Mouse (Mus musculus): ENCODE results near the gene Sbf2.
"Not testable (repeated sequence)": the region's sequence is repeated elsewhere in the genome, so short reads cannot be mapped to it uniquely, and the experiment has no call there.

The Sbf2 gene

GRCm38 (mm10) chr7:110614133-110615063, at the start of gene Sbf2:
Gene Sbf2 (minus strand): TSS chr7:110614922.
- peak; percentile 94 for DNase-seq (ENCODE audit: low read depth)

DNA sequence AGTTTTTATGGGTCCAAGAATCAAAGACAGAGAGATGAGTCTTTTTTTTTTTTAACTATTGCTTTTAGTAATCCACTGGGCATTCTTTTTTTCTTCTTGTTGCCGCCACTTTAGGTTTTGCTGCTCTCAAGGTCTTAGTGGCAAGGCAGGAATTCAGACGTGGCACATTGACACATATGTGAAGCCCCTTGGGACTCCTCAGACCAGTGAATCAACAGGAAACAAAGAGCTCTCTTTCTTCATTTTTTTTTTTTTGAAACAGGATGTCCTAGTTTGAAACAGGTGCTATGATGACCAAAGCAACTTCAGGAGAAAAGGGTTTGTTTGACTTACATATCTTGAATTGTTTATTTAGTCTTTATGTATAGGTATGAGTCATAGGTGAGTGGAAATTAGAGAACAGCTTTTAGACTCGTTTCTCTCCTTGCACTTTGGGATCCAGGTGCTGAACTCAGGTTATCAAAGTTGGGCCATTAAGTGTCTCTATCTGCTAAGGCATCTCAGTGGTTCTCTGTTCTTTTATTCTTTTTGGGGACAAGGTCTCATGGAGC, 43.7 kb upstream of the Sbf2 start:
- DNase-seq (ENCODE audit: low read depth) = peak; percentile 25

GRCm38 (mm10) chr7:110655966-110656365, 41.2 kb upstream of the Sbf2 start:
- no peak for DNase-seq (ENCODE audit: low read depth)

GRCm38 (mm10) chr7:110655230-110655629, 40.5 kb upstream of the Sbf2 start:
- DNase-seq (ENCODE audit: low read depth) = peak; percentile 60

GRCm38 (mm10) chr7:110651091-110651490, 36.4 kb upstream of the Sbf2 start:
- DNase-seq (ENCODE audit: low read depth) = peak; percentile 86

- DNase-seq (ENCODE audit: low read depth) = no peak
Measured at GRCm38 (mm10) chr7:110650491-110650890, 35.8 kb upstream of the Sbf2 start.

GRCm38 (mm10) chr7:110649133-110649987, 34.6 kb upstream of the Sbf2 start:
- no peak for DNase-seq (ENCODE audit: low read depth)

DNA sequence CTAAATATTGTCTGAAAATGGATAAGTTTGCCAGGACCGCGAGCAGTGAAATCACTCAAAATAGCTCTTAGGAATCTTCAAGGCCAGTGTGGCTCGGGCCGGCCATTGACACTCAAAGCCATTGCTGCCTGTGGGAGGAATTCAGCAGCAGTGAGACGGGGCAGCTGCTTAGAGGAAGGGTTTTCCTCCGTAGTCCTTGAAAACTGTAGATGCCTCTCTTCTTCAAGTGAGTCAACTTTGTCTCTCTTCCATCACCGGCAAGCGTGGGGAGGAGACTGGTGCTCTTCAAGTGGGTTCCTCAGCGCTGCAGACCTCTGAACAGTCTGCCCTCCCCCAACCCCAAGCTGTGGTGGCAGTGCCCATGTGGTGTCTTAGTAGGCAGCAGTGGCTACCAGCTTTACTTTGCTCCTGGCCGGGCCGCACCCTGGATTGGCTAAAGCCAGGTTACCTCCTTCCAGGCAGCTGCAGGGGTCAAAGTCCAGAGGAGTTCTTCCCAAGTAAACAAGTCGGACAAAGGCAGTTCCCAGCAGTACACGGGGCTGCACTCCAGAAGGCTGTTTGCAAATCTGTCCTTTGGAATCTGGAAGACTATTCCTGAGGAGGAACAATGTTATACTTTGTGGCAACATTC, 33.8 kb upstream of the Sbf2 start:
- no peak for DNase-seq (ENCODE audit: low read depth)

DNA sequence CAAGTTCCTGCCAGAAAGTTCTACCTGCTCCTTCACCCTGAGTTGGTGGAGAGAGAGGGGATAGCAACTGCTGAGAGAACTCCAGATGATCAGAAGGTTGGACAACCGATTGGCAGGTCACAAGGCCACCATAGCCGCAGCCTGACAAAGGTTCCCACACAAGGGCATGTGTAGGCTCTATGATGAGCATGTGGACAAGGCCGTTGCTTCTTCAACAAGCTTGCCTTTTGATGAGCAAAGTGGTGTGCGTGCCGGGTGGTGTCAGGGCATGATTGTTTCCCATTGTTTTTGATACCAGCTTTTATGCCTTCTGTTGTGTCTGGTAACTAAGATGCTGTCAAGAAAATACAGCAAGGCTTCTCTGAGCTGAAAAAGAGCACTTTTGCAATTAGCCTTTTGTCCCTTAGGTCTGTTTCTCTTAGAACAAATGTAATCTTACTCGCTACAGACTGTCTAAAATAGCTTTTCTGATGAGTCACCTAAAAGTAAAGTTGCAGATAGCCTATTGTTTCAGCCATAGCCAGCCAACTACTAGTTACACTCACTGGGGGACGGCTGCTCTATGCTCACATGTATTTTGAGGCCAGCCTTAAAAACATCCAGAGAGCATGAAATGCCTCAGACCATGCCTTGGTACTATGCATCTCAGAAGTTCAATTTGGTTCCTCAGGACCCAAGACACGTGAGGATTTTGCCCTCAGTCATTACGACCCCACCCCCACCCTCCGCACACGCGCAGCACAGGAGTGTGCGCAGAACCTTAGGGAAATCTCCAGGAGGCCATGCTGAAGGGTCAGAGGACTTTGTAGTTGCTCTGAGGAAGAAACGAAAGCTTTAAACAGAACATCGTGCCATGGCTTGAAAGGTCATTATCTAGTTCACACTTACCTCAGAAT, 33.1 kb upstream of the Sbf2 start:
- peak; percentile 38 for DNase-seq (ENCODE audit: low read depth)

- DNase-seq (ENCODE audit: low read depth) = peak; percentile 31
Measured at GRCm38 (mm10) chr7:110646611-110647407, 32.1 kb upstream of the Sbf2 start.

DNA sequence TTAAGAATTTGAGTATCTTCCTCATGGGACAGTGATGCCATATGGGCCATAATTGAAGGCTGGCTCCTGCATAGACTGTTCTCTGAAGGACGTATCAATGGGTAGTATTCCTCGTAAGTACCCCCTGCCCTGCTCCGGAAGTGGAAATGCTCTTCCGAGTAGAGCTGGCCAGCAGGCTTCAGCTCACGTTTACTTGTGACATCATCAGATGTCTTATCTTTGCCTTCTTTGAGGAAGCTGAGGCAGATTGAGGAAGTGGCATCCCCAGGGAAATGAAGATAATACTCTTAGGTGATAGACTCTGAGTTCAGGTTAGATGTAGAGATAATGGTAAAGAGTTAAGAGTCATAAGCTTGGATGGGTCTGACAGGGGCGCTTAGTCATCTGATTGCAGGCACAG, 31.1 kb upstream of the Sbf2 start:
- DNase-seq (ENCODE audit: low read depth) = no peak

- peak; percentile 88 for DNase-seq (ENCODE audit: low read depth)
Measured at GRCm38 (mm10) chr7:110645311-110645710, 30.6 kb upstream of the Sbf2 start.

DNA sequence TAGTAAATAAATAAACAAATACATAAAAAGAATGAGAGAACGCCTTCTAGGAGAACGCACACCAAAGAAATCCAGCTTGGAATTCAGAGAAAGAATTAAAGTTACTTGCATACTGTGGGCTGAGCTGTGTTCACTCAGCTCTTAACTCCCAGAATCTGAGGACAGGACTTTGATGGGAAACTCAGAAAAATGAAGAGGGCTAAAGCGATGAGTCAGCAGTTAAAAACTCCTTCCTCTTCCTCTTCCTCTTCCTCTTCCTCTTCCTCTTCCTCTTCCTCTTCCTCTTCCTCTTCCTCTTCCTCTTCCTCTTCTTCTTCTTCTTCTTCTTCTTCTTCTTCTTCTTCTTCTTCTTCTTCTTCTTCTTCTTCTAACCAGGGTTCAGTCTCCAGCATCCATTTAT, 25.2 kb upstream of the Sbf2 start:
- not testable (repeated sequence) for DNase-seq (ENCODE audit: low read depth)

DNA sequence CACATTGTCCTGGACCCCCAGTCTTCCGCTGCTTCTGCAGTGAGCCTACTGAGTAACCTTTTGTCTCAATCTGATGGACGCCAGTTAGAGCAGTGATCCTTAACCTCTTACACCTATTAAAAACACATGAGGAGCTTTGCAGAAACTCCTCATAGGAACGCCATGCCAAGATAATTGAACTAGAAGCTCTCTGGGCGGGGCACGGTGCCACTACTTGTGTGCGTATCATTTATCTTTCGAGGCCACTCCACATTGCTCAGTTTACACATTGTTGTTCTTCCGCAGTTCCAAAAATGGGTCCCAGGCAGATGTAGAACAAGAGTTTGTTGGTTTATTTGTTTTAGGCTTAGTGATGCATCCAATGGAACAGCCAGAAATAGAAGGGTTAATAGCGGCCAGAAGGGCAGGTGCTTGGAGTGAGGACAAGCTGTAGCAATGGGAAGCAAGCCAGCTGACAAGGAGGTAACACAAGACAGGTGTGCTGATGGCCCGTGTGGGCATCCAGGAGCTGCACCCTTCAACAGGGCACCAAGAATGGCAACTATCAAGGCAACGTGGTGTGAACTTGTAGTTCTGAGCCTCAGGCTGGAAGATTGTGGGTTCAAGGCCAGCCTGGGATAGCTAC, 24.7 kb upstream of the Sbf2 start:
- no peak for DNase-seq (ENCODE audit: low read depth)

DNA sequence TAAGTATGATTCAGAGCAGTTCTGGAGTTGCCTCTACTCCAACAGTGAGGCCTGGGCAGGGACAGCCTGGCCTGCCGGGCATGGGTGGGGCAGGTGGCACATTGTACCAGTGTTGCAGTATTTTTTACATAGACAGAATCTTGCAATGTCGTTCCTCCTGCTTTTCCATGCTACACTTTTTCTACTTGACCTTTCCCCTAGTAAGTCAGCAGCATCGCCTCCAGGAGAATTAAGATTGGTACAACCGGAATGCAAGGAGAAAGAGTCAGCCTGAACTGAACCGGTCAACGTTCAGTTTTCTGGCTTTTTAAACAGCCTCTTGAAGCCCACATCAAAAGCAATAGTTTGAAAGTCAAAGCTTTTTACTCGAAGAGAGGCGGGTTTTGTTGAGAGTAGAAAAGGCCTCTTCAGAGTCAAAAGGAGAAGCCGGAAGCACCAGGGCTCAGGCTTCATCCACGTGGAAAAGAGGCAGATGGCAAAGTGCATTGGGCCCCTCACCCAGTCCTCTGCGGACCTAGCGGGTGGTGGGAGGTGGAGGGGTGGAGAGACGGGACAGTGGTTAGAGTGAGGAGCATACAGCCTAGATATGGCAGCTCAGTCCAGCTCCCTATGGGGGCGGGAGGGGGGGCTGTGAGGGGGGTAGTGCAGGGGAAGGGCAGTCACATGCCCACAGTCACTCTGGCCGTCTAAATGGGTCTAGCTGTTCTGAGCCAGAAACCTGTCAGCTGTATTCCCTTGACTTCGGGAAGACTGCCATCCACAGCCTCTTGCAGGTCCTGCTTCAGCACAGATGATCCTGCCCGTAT, 23.8 kb upstream of the Sbf2 start:
- DNase-seq (ENCODE audit: low read depth) = peak; percentile 42

DNA sequence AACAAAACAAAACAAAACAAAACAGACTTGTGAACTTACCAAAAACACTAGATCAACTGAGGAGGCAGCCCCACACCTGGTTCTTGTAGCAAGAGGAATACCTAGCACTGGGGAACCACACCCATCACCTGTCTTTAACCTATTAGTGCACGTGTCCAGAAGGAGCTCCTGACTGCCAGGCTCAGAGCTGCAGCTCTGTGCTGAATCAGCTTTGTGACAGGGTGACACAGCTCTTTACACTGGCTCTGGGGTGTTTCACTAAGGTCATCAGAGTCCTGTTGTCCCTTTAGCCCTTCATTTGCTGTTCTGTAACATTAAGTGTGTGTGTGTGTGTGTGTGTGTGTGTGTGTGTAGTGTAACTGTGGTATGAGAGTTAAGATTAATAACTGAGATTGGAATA, 21.8 kb upstream of the Sbf2 start:
- DNase-seq (ENCODE audit: low read depth) = no peak

DNA sequence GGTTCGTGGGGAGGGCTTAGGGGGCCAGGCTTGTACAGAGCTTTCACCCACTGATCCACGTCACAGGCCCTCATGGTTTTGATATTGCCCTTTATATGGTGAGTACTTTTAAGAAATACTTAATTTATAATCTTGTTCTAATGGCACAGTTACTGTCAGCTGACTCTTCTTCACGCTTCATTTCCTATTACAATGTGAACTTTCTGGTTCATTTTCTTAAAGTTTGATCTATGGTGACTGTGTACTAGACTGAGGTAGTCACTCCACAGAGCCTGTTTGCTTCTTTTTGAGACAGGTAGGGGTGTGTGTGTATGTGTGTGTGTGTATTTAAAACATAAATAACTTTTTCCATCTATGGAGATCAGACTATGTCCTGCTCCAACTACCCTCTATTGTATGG, 21.2 kb upstream of the Sbf2 start:
- no peak for DNase-seq (ENCODE audit: low read depth)

DNA sequence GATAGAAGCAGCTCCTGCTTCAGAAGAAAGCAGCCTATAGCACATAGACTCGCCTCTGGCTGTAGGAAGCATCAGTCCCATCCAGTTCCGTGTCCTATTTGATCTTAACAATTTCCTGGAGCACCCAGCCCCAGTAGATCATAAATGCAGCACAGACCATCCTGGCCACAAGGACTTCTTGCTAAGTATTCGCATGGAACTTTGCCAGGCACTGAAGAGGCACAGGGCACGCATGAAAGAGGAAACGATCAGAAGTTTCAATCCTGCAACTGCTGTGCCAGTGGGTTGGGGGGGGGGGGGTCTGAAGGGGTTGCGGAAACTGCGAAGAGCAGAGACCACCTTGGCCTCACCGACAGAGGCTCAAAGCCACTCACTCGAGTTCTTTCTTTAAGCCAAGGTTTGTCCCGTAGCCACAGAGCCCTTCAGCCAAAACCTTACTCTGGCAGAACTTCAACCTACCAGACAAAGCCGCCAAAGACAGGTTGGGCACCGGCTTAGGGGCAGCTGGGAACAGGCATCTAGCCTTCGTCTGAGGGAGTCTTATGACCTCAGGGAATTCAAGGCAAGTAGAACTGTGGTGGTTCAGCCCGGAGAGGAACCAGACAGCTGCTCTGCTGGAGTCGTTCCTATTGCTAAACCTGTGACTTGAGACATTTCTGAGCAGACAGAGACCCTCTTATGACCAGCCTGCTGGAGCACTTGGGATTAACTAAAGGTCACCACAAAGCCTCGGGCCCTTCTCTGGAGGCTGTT, 16.6 kb upstream of the Sbf2 start:
- DNase-seq (ENCODE audit: low read depth) = peak; percentile 44
